Mouse (Mus musculus): ENCODE data around the gene Atf6b.

Gene Atf6b

DNA sequence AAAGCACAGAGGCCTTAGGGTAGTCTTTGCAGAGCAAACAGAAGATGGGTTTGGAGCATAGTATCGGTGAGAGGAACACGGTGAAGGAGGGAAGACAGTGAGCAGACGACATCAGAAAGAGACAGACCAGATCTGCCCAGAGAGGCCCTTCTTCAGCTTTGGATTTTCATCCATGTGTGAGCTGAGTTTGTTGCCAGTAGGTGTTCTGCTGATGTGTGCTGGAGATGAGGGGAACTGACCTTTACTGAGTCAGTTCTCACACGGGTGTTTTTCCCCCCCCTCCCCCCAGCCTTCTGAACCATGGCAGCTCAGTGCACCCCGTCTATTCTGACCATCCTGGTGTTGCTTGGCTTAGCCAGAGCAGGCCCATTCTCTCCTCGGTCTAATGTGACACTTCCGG, 23.3 kb downstream of the Atf6b start, which contains the start of gene Tnxb:
Gene Tnxb (plus strand): TSS at position 301 of the 400 bp plus-strand sequence.
- no peak for DNase-seq (ENCODE audit: inconsistent ontology term)

GRCm38 (mm10) chr17:34671151-34672066, 24.5 kb downstream of the Atf6b start:
- peak; percentile 13 for DNase-seq (ENCODE audit: inconsistent ontology term)

GRCm38 (mm10) chr17:34672246-34672792, 25.4 kb downstream of the Atf6b start:
- no peak for DNase-seq (ENCODE audit: inconsistent ontology term)

DNA sequence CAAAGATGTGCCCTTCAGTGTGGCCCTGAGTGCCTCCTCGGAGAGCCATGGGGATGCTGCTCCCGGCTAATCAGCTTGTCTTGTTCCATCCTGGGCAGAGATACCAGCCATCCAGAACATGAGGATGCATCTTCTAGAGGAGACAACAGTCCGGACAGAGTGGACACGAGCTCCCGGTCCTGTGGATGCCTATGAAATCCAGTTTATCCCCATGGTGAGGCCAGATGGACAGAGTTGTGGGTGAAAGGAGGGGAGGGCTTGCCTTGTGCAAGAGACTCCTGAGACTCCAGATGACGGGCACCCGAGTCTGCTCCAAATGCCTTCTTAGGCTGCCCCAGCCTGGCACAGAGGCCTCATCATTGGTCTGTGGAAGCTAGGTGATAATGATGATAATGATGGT, 26.2 kb downstream of the Atf6b start:
- DNase-seq (ENCODE audit: inconsistent ontology term): no peak

DNA sequence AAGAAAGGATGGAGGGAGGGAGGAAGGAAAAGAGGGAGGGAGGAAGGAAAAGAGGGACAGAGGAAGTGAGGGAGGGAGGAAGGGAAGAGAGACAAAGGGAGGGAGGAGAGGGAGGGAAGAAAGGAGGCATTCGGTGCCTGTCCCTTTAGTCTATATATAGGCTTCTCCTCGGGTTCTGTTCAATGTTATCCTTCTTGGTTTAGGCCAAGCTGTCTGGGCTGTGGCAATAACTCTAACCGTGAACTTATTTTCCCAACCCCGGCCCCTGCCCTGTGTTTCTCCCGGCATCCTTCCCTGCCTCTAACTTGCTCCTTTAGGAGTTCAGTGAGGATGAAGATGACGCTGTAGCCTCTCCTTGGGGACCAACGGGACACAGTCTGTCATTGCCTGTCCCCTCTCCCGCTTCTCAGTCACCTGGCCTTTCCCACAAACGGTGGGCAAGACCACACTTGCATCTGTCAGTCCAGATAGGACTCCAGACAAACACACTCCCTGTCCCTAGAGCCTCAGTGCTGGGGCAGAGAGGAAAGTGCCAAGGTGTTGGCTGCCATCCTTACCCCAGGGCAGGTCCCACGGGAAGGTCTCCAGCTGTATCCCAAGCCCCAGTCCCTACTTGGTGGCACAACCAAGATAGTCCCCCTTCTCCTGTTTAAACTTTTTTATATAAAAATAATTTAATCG, 27.7 kb downstream of the Atf6b start:
- DNase-seq (ENCODE audit: inconsistent ontology term): no peak

- DNase-seq (ENCODE audit: inconsistent ontology term): no peak
Measured at GRCm38 (mm10) chr17:34675205-34676092, 28.5 kb downstream of the Atf6b start.

GRCm38 (mm10) chr17:34676093-34676460, 29.1 kb downstream of the Atf6b start:
- no peak for DNase-seq (ENCODE audit: inconsistent ontology term)

GRCm38 (mm10) chr17:34676671-34677070, 29.7 kb downstream of the Atf6b start:
- no peak for DNase-seq (ENCODE audit: inconsistent ontology term)

GRCm38 (mm10) chr17:34680191-34680590, 33.2 kb downstream of the Atf6b start:
- DNase-seq (ENCODE audit: inconsistent ontology term): no peak

- no peak for DNase-seq (ENCODE audit: inconsistent ontology term)
Measured at GRCm38 (mm10) chr17:34680621-34681020, 33.7 kb downstream of the Atf6b start.

DNA sequence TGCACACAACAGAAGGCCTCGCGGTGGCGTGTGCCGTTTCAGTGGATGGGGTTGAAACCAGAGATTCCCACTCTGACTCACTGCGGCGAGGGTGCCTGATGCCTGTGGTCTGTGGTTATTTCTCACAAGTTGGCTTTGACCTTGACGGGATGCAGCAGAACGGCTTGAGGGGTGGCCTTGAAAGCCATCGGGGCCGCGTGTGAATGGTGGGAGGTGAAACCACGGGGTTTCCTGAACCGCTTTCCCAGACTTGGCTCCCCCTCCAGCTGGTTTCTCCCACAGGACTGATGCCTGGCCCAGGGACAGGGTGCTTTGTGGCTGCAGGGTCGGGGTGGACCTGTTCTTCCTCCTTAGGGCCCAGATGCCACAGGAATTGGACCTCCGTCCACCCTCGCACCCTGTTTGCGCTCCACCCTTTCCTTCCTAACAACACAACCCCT, 34.2 kb downstream of the Atf6b start:
- DNase-seq (ENCODE audit: inconsistent ontology term): peak; percentile 75

DNA sequence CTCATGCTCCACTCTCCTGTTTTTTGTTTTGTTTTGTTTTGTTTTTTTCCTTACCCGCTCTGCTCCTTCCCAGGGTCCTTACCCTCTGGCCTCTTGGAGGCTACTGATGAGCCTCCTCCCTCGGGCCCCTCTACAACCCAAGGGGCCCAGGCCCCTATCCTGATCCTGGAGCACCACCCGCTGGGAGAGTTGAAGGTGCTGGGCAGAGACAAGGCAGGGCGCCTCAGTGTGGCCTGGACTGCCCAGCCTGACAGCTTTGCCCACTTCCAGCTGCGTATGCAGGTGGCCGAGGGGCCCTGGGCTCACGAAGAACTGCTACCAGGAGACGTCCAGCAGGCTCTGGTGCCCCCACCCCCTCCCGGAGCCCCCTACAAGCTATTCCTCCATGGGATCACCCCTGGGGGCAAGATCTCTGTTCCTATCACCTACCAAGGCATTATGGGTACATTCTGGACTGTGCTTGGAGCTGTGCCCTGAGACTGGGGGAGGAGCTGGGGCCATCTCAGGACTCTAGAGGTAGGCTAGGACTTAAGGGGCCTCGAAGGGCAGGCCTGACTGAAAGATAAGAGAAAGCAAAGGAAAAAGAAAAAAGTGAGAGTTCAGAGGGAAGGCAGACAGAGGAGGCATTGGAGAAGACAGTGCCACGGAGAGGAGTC, 35.1 kb downstream of the Atf6b start:
- no peak for DNase-seq (ENCODE audit: inconsistent ontology term)

DNA sequence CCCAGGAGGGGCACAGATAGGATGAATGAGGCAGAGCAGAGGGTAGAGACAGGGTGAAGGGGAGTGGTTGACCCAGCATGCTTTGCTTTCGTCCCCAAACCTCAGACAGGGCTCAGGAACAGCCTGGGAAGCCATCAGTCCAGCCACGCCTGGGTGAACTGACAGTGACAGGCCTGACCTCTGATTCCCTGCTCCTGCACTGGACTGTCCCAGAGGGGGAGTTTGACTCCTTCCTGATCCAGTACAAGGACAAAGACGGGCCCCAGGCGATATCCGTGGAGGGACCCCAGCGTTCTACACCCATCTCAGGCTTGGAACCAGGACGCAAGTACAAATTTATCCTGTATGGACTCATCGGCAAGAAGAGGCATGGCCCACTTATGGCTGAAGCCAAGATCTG, 36.2 kb downstream of the Atf6b start:
- no peak for DNase-seq (ENCODE audit: inconsistent ontology term)

- no peak for DNase-seq (ENCODE audit: inconsistent ontology term)
Measured at GRCm38 (mm10) chr17:34683686-34684220, 36.8 kb downstream of the Atf6b start.

GRCm38 (mm10) chr17:34684253-34684893, 37.4 kb downstream of the Atf6b start:
- no peak for DNase-seq (ENCODE audit: inconsistent ontology term)

DNA sequence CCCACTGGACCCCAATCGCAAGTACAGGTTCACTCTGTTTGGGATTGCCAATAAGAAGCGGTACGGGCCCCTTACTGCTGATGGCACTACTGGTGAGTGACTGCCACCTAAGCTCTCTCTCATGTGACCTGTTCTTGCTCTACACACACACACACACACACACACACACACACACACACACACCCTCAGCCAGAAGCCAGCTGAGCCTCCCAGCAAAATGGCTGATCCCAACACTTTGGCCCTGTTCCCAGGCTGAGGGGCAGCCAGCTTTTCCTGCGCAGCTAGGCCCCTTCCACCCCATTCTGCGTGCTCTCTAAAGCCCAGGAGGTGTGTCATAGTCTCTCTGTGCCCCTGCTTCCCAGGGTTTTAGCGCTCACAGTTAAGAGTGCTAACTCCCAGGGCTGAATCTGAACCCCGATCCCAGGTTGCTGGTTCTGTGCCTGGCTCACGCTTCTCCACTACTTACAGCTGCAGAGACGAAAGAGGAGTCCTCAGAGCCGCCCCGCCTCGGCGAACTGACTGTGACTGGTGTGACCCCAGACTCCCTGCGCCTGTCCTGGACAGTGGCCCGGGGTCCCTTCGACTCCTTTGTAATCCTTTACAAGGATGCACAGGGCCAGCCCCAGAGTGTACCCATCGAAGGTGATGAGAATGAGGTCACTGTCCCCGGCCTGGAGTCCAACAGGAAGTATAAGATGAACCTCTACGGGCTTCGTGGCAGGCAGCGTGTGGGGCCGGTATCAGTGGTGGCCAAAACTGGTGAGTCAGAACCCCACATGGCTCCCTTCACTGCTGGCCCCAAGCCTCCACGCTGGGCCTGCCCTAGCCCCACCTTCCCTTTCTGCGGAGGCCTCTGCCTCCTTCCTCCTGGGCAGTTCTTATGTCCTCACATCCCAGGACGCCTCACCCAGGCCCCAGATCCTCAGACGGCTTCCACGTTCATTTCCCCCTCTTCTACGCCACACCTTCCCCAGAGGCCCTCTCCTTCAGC, 38.5 kb downstream of the Atf6b start:
- DNase-seq (ENCODE audit: inconsistent ontology term): peak; percentile 16

DNA sequence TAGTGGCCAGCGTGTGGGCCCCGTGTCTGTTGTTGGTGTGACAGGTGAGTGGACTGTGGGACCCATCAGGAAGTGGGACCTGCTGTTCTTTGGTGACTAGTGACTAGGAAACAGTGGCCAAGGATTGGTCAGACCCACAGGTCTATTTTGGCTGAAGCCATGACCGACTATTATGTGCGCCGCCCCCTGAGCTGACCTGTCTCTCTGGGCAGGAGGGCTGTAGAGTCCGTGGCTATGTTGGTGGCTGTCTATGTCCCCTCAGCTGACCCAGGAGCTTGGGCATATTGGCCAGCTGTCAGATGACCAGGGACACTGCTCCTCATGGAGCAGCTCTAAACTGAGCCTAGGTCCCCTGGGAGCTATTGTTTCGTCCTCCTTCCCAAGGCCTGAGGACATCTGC, 41.9 kb downstream of the Atf6b start:
- no peak for DNase-seq (ENCODE audit: inconsistent ontology term)

- no peak for DNase-seq (ENCODE audit: inconsistent ontology term)
Measured at GRCm38 (mm10) chr17:34690458-34690857, 43.5 kb downstream of the Atf6b start.

GRCm38 (mm10) chr17:34692906-34693305, 46.0 kb downstream of the Atf6b start:
- DNase-seq (ENCODE audit: inconsistent ontology term): no peak
